Mouse (Mus musculus): ENCODE results near the gene Tarbp1. TPM values are rescaled to one million over a fixed set of nuclear protein-coding genes. Genes with fewer than 3 reads are reported as not detected.

Gene Tarbp1
- total RNA-seq, 2 experiments from 2014 or later = 3.7 to 4.5 TPM

Other genes starting within 250 kb of the Tarbp1 start
- 10 to 100 TPM; 16.8 to 19.0 TPM for gene Slc35f3, start 176.5 kb downstream of the Tarbp1 start, total RNA-seq (2021)
- 10 to 100 TPM; 21.9 to 27.1 TPM for gene Coa6, start 52.5 kb downstream of the Tarbp1 start, total RNA-seq (2021)
- 10 to 100 TPM; 51.2 to 54.6 TPM for gene Irf2bp2, start 118.9 kb upstream of the Tarbp1 start, total RNA-seq (2021)